In the genomic region with DNA sequence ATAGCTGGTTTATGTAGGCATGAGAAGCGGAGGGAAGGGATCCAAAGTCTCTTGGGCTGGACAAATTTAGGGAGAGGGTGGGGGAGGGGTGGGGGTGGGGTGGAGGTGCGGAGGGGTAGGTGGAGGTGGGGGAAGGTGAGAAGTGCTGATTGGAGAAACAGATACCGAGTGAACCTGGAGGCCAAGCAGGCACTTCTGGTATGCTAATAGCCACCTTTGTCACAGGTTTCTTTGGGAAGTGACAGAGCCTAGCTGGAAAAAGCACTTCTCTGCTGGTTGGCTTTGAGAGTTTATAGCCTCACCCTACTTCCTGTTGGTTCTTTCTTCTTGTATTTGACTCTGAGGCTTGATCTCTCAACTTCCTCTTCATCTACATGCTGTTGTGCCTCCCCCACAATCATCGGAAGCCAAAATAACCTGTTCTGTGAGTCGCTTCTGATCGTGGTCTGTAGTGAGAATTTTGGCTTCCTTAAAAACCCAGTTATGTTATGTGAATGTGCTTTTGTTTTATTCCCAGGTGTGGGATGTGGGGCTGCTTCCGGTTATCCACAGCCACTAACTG, we compare ENCODE assay signal across 10 mouse cellular contexts. TPM values are rescaled to one million over a fixed set of nuclear protein-coding genes. Genes with fewer than 3 reads are reported as not detected.
A peak's percentile ranks its signal among the peaks of the same experiment; 100 is the strongest.
DNase-seq lines count a peak whose midpoint lies in the region; ATAC-seq lines count a peak whose summit lies in the region.
"Had no signal": no experiment of that assay in that cellular context is flagged by ENCODE, and none has a peak within 500 bp of the region (broad histone marks: within the 10 kb centered on the region; RNA-seq: fewer than 3 reads in every experiment).

No protein-coding gene starts in this region.

- no peak overlapping the region for H3K27ac ChIP-seq in heart, embryonic 12.5 days (ENCODE audit: poor library complexity, severe bottlenecking)
- H3K27ac ChIP-seq: hindbrain, embryonic 12.5 days had no signal

- no peak for DNase-seq in heart, adult 11 months
- peak; percentile 13 to 37 for DNase-seq in CD8-positive naive resting alpha-beta T cell, adult 2 months (ENCODE audit: low read depth in 2 of 2, low spot score in 2 of 2)
- DNase-seq in forelimb bud, embryonic 11.5 days (ENCODE audit: low read depth, low spot score) = peak; percentile 12
- peak; percentile 18 to 25 for DNase-seq in natural killer cell, adult 2 months (ENCODE audit: low spot score in 2 of 2)
- DNase-seq in urinary bladder, postnatal 4 days (ENCODE audit: low spot score in 2 of 2) = no peak
- DNase-seq in cerebellum, adult 9-11 months = no peak
- DNase-seq in left cerebral cortex, adult 11 months (ENCODE audit: low spot score) = no peak

- H3K36me3 ChIP-seq in heart, embryonic 12.5 days = no peaks in the 10 kb centered on the region
- H3K36me3 ChIP-seq: hindbrain, embryonic 12.5 days had no signal

- no peaks in the 10 kb centered on the region for H3K27me3 ChIP-seq in heart, embryonic 12.5 days (replicated peaks)
- H3K27me3 ChIP-seq: hindbrain, embryonic 12.5 days had no signal

- WGBS in heart, embryonic 12.5 days = 26% methylated on average over 7 of the region's 7 CpGs

- H3K9me3 ChIP-seq in heart, embryonic 12.5 days (replicated peaks) = no peaks in the 10 kb centered on the region
- H3K9me3 ChIP-seq: hindbrain, embryonic 12.5 days had no signal

- H3K4me1 ChIP-seq in heart, embryonic 12.5 days (replicated peaks) = peaks cover 7% of the 10 kb centered on the region; the same call in 1 of the 2 replicates
- H3K4me1 ChIP-seq: hindbrain, embryonic 12.5 days had no signal

- no peak overlapping the region for H3K9ac ChIP-seq in heart, embryonic 12.5 days
- H3K9ac ChIP-seq: hindbrain, embryonic 12.5 days had no signal

- 0 out of 2 replicates have a peak overlapping the region, but pooled peaks have one; percentile 13 for H3K4me2 ChIP-seq in heart, embryonic 12.5 days
- H3K4me2 ChIP-seq: hindbrain, embryonic 12.5 days had no signal

- ATAC-seq in heart, embryonic 12.5 days (ENCODE audit: insufficient number of reproducible peaks, low FRiP score) = no peak
- ATAC-seq: midbrain, embryonic 16.5 days had no signal

- no peak overlapping the region for H3K4me3 ChIP-seq in heart, embryonic 12.5 days
- H3K4me3 ChIP-seq: hindbrain, embryonic 12.5 days had no signal

RNA-seq across cellular contexts. Expression of gene Slc39a10, which starts 1.7 kb away (rescaled TPM):
- 38.7 and 41.8 TPM in 2 replicates for polyA plus RNA-seq in heart, embryonic 12.5 days (2016; fragmentation: Nextera tagmentation; extraction: Ambion mirVana)

Comparison
In these comparisons a context has a peak if more than half of its experiments do, and no peak if none do; other contexts are left out.
1. DNase-seq: peak in CD8-positive naive resting alpha-beta T cell, adult 2 months (2 of 2), forelimb bud, embryonic 11.5 days (single experiment) and natural killer cell, adult 2 months (2 of 2); none in heart, adult 11 months (single experiment), urinary bladder, postnatal 4 days (0 of 2), cerebellum, adult 9-11 months (single experiment) and left cerebral cortex, adult 11 months (single experiment).